Mouse (Mus musculus) kidney, embryonic 16.5 days (tissue): ENCODE results near the gene Nradd. TPM values are rescaled to one million over a fixed set of nuclear protein-coding genes. Genes with fewer than 3 reads are reported as not detected.

Experiments used
- ATAC-seq: fragments of 200-750 bp; cut with Nextera tagmentation; 2 replicates; pipeline ENCODE4 v1.8.0; 2017; ENCODE audit warnings: moderate TSS enrichment; ENCODE audit not compliant: low FRiP score, low TSS enrichment
- H3K27ac ChIP-seq: fragments of 300-500 bp; sonication (generic); 2 replicates; pipeline ENCODE4 v1.5.1; 2014; ENCODE audit warnings: low read length
- H3K27me3 ChIP-seq: fragments of 300-500 bp; sonication (generic); 2 replicates; pipeline ENCODE4 v1.6.1; 2014; ENCODE audit warnings: low read length, control low read depth, mixed read lengths; ENCODE audit not compliant: insufficient read depth
- H3K36me3 ChIP-seq: fragments of 300-500 bp; sonication (generic); 2 replicates; pipeline ENCODE4 v1.6.1; 2014; ENCODE audit warnings: low read length, control low read depth, mixed read lengths; ENCODE audit not compliant: insufficient read depth
- H3K4me1 ChIP-seq: fragments of 300-500 bp; sonication (generic); 2 replicates; pipeline ENCODE4 v1.6.1; 2014; ENCODE audit warnings: low read length, control low read depth, mixed read lengths; ENCODE audit not compliant: insufficient read depth
- H3K4me2 ChIP-seq: fragments of 300-500 bp; sonication (generic); replicated peaks from 2 replicates; pipeline ENCODE4 v1.6.1; 2014; ENCODE audit warnings: low read depth, low read length
- H3K4me3 ChIP-seq: fragments of 300-500 bp; sonication (generic); 2 replicates; pipeline ENCODE4 v1.5.1; 2014; ENCODE audit warnings: mild to moderate bottlenecking, low read length
- H3K9ac ChIP-seq: fragments of 300-500 bp; sonication (generic); replicated peaks from 2 replicates; pipeline ENCODE4 v1.6.1; 2014; ENCODE audit warnings: low read length
- H3K9me3 ChIP-seq: fragments of 300-500 bp; sonication (generic); 2 replicates; pipeline ENCODE4 v1.6.1; 2016; ENCODE audit warnings: low read length, control low read depth
- WGBS: fragments of 180-500 bp; shearing (Covaris S2); extraction: QIAGEN DNeasy Blood & Tissue Kit; methylation state at CpG from one replicate; pipeline ENCODE4 v1.1.7; 2014; 5-methylcytosine and 5-hydroxymethylcytosine counted together
- polyA plus RNA-seq: library from polyadenylated mRNA; unstranded; fragments of >200 nt; fragmentation: Nextera tagmentation; extraction: Ambion mirVana; gene quantifications from 2 replicates; pipeline ENCODE4 v1.2.1, GENCODE M21; 2015

Nradd gene
- polyA plus RNA-seq, 1 experiment from 2014 or later = 60.0 TPM

- peak overlapping the region; percentile 63 for H3K4me3 ChIP-seq
- no peak for ATAC-seq
- peak overlapping the region; percentile 80 for H3K4me2 ChIP-seq
- no peaks in the 10 kb centered on the region for H3K36me3 ChIP-seq
- H3K9me3 ChIP-seq = no peaks in the 10 kb centered on the region
- H3K27ac ChIP-seq = no peak overlapping the region
- H3K4me1 ChIP-seq = peaks cover 33% of the 10 kb centered on the region
- WGBS = 19% methylated on average over 14 of the region's 14 CpGs
- H3K9ac ChIP-seq = peak overlapping the region; percentile 76
- no peaks in the 10 kb centered on the region for H3K27me3 ChIP-seq
These were observed 28.9 kb upstream of the Nradd start for GRCm38 (mm10) chr9:110652963-110653654.

- H3K9ac ChIP-seq = peak overlapping the region; percentile 33; the same call in 1 of the 2 replicates
- no peak for ATAC-seq
- H3K4me3 ChIP-seq = peak overlapping the region; percentile 63
- H3K27ac ChIP-seq = no peak overlapping the region
- H3K9me3 ChIP-seq = no peaks in the 10 kb centered on the region
- H3K27me3 ChIP-seq = no peaks in the 10 kb centered on the region
- 25% methylated on average over 13 of the region's 13 CpGs for WGBS
- H3K36me3 ChIP-seq = no peaks in the 10 kb centered on the region
- H3K4me2 ChIP-seq = peak overlapping the region; percentile 80
- H3K4me1 ChIP-seq = peaks cover 23% of the 10 kb centered on the region
These were observed 27.9 kb upstream of the Nradd start for GRCm38 (mm10) chr9:110651931-110652722.

- H3K4me2 ChIP-seq = no peak overlapping the region
- no peak overlapping the region for H3K4me3 ChIP-seq
- no peak overlapping the region for H3K9ac ChIP-seq
- no peak overlapping the region for H3K27ac ChIP-seq
- no peaks in the 10 kb centered on the region for H3K9me3 ChIP-seq
- H3K27me3 ChIP-seq = no peaks in the 10 kb centered on the region
- ATAC-seq = no peak
- no peaks in the 10 kb centered on the region for H3K36me3 ChIP-seq
- peaks cover 24% of the 10 kb centered on the region for H3K4me1 ChIP-seq
These were observed 25.5 kb upstream of the Nradd start for GRCm38 (mm10) chr9:110649775-110650174.

GRCm38 (mm10) chr9:110645219-110645618 lies 21.0 kb upstream of the Nradd start:
- Histone ChIP-seq H3K27me3 (no peaks in the 10 kb centered on the region), H3K4me3 (no peak overlapping the region), H3K9ac (no peak overlapping the region), H3K36me3 (no peaks in the 10 kb centered on the region; the same call in 1 of the 2 replicates), H3K27ac (no peak overlapping the region), H3K9me3 (no peaks in the 10 kb centered on the region), H3K4me2 (no peak overlapping the region), H3K4me1 (peaks cover 31% of the 10 kb centered on the region)
- 71% methylated on average over 9 of the region's 9 CpGs for WGBS
- ATAC-seq = no peak

GRCm38 (mm10) chr9:110644295-110644694 lies 20.0 kb upstream of the Nradd start:
- H3K4me3 ChIP-seq = no peak overlapping the region
- ATAC-seq = peak; percentile 1; the same call in 1 of the 2 replicates
- peaks cover 31% of the 10 kb centered on the region for H3K4me1 ChIP-seq
- peaks cover 4% of the 10 kb centered on the region; the same call in 1 of the 2 replicates for H3K36me3 ChIP-seq
- WGBS = 74% methylated on average over 10 of the region's 10 CpGs
- H3K9ac ChIP-seq = no peak overlapping the region; the same call in 1 of the 2 replicates
- no peaks in the 10 kb centered on the region for H3K9me3 ChIP-seq
- no peaks in the 10 kb centered on the region for H3K27me3 ChIP-seq
- peak overlapping the region; percentile 57 for H3K27ac ChIP-seq
- H3K4me2 ChIP-seq = no peak overlapping the region

- peaks cover 4% of the 10 kb centered on the region; the same call in 1 of the 2 replicates for H3K36me3 ChIP-seq
- H3K9ac ChIP-seq = no peak overlapping the region
- peak overlapping the region; percentile 57 for H3K27ac ChIP-seq
- H3K9me3 ChIP-seq = no peaks in the 10 kb centered on the region
- no peaks in the 10 kb centered on the region for H3K27me3 ChIP-seq
- ATAC-seq = peak; percentile 81
- WGBS = 39% methylated on average over 9 of the region's 9 CpGs
- H3K4me1 ChIP-seq = peaks cover 31% of the 10 kb centered on the region
- H3K4me3 ChIP-seq = no peak overlapping the region
- H3K4me2 ChIP-seq = no peak overlapping the region
These were observed 19.5 kb upstream of the Nradd start for GRCm38 (mm10) chr9:110643787-110644186.

GRCm38 (mm10) chr9:110642812-110643524 lies 18.7 kb upstream of the Nradd start:
- H3K27me3 ChIP-seq = no peaks in the 10 kb centered on the region
- ATAC-seq = peak; percentile 53
- peaks cover 31% of the 10 kb centered on the region for H3K4me1 ChIP-seq
- H3K9me3 ChIP-seq = no peaks in the 10 kb centered on the region
- 26% methylated on average over 5 of the region's 5 CpGs for WGBS
- no peak overlapping the region for H3K4me3 ChIP-seq
- H3K36me3 ChIP-seq = peaks cover 11% of the 10 kb centered on the region
- no peak overlapping the region; the same call in 1 of the 2 replicates for H3K9ac ChIP-seq
- peak overlapping the region; percentile 8 for H3K27ac ChIP-seq
- no peak overlapping the region for H3K4me2 ChIP-seq

GRCm38 (mm10) chr9:110641006-110641405 lies 16.8 kb upstream of the Nradd start:
- Histone ChIP-seq H3K4me3 (no peak overlapping the region), H3K27ac (no peak overlapping the region), H3K9me3 (no peaks in the 10 kb centered on the region), H3K4me1 (peaks cover 31% of the 10 kb centered on the region), H3K4me2 (no peak overlapping the region), H3K36me3 (peaks cover 15% of the 10 kb centered on the region), H3K9ac (no peak overlapping the region), H3K27me3 (no peaks in the 10 kb centered on the region)
- 82% methylated on average over 5 of the region's 5 CpGs for WGBS
- no peak for ATAC-seq

GRCm38 (mm10) chr9:110638611-110639021 lies 14.4 kb upstream of the Nradd start:
- ATAC-seq = no peak
- WGBS = 80% methylated on average over 10 of the region's 10 CpGs

More at GRCm38 (mm10) chr9:110638611-110639021, 14.4 kb upstream of the Nradd start:
- H3K4me2 ChIP-seq = no peak overlapping the region
- H3K27ac ChIP-seq = no peak overlapping the region
- H3K36me3 ChIP-seq = peaks cover 17% of the 10 kb centered on the region
- no peaks in the 10 kb centered on the region for H3K9me3 ChIP-seq
- no peak overlapping the region for H3K9ac ChIP-seq
- no peaks in the 10 kb centered on the region for H3K27me3 ChIP-seq
- peaks cover 20% of the 10 kb centered on the region for H3K4me1 ChIP-seq
- H3K4me3 ChIP-seq = no peak overlapping the region
